8 mouse cellular contexts compared by ENCODE assay signal in the genomic region with DNA sequence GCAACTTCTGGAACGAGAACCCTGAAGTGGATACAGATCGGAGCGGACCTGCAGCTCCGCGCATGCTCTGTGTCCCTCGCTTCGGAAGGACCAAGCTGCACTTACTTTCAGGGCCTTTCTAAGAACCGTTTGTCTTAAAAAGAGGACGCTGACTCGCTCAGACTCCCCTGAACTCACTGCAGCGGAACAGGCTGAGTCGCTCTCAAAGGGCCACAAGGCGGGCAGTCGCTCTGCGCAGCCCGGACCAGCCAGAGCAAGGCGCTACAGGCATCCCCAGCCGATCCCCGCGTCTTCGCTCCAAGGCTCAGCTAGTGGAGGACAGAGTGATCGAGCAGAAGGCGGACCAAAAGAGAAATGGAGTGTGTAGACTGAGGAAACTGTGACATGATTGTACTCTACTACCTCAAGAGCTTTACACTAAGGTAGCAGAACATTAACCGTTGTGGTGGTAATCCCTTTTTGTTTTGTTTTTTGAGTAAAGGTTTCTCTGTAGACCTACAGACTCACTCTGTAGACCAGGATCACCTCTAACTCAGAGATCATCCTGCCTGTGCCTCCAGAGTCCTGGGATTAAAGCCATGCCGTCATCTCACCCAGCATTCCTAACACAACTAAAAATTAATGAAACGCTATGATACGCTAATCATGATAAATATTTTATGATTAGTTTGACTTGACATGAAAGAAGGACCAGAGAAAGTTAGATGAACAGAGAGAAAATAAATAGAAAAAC. TPM values are rescaled to one million over a fixed set of nuclear protein-coding genes. Genes with fewer than 3 reads are reported as not detected.
DNase-seq lines count a peak whose midpoint lies in the region; ATAC-seq and TF ChIP-seq lines count a peak whose summit lies in the region.

A gene (minus strand): TSS at position 266 of the 733 bp plus-strand sequence.

- peaks cover 14% of the 10 kb centered on the region for H3K4me1 ChIP-seq in lung, embryonic 15.5 days
- H3K4me1 ChIP-seq in olfactory bulb, adult 2 months (ENCODE audit: control insufficient read depth, insufficient read depth, low read length) = peaks cover 7% of the 10 kb centered on the region; the same call in 1 of the 2 replicates

- WGBS in lung, embryonic 15.5 days = 3% methylated on average over 27 of the region's 27 CpGs
- 4% methylated on average over 27 of the region's 27 CpGs for WGBS in olfactory bulb, adult 2 months

- peak within 1 kb of the TSS; percentile 73 for H3K9ac ChIP-seq in lung, embryonic 15.5 days

- TF ChIP-seq POLR2A in olfactory bulb, adult 2 months (IDR thresholded peaks at IDR 0.05; ENCODE audit: insufficient read depth, low read depth, low read length) = peak; percentile 90

- H3K4me2 ChIP-seq in lung, embryonic 15.5 days = peak within 1 kb of the TSS; percentile 67

- peak; percentile 78 for DNase-seq in MN1 (ENCODE audit: low spot score)
- peak; percentile 87 for DNase-seq in cerebellum, adult 8-10 months
- DNase-seq in forelimb bud, embryonic 11.5 days (ENCODE audit: low read depth, low spot score) = peak; percentile 87
- peak; percentile 64 for DNase-seq in layer of hippocampus, adult 9-10 months (ENCODE audit: low spot score)
- peak; percentile 73 to 82 for DNase-seq in thymus, adult 18-20 months

- ATAC-seq in hematopoietic stem cell, adult 5-6 weeks (replicated peaks in 1 of 2; ENCODE audit: insufficient read depth in 1 of 2, low FRiP score in 2 of 2, low TSS enrichment in 1 of 2, low read depth in 1 of 2, poor library complexity in 2 of 2, severe bottlenecking in 2 of 2) = peak; percentile 98 to 99
- peak; percentile 96 for ATAC-seq in lung, embryonic 15.5 days (ENCODE audit: borderline replicate concordance, extremely low read depth, low FRiP score, low TSS enrichment)

- peak within 1 kb of the TSS; percentile 98 for H3K27ac ChIP-seq in lung, embryonic 15.5 days
- peak within 1 kb of the TSS; percentile 93; the same call in 1 of the 2 replicates for H3K27ac ChIP-seq in olfactory bulb, adult 2 months (ENCODE audit: insufficient read depth, low read depth, low read length)

- no peaks in the 10 kb centered on the region for H3K27me3 ChIP-seq in lung, embryonic 15.5 days

- 0 out of 2 replicates have a peak, but pooled peaks have one; percentile 24 for TF ChIP-seq CTCF in olfactory bulb, adult 2 months (IDR thresholded peaks at IDR 0.05; ENCODE audit: insufficient read depth, low read depth, low read length)

- no peaks in the 10 kb centered on the region for H3K9me3 ChIP-seq in lung, embryonic 15.5 days

- peak within 1 kb of the TSS; percentile 74 for H3K4me3 ChIP-seq in lung, embryonic 15.5 days
- peak within 1 kb of the TSS; percentile 98 for H3K4me3 ChIP-seq in olfactory bulb, adult 2 months (ENCODE audit: insufficient read depth, low read depth, low read length)

- peaks cover 36% of the 10 kb centered on the region for H3K36me3 ChIP-seq in lung, embryonic 15.5 days

RNA-seq across cellular contexts. Expression of the gene that starts here (rescaled TPM):
- total RNA-seq in hematopoietic stem cell, adult 5-6 weeks (2017) = 9.2 and 14.4 TPM in 2 replicates
- 5.9 and 6.6 TPM in 2 replicates for polyA plus RNA-seq in lung, embryonic 15.5 days (2015; fragmentation: Nextera tagmentation; extraction: Ambion mirVana)
- polyA plus RNA-seq in olfactory bulb, adult 2 months (2012; ENCODE audit: insufficient read depth, insufficient read length, low replicate concordance, missing spikeins) = not detected in 2 replicates

Comparison
In these comparisons a context has a peak if more than half of its experiments do, and no peak if none do; other contexts are left out.
1. Peak in every context shown above with its lines: DNase-seq, ATAC-seq, H3K4me3 ChIP-seq and H3K27ac ChIP-seq.